Mouse (Mus musculus): ENCODE measurements around the gene Nr1h2.
A peak's percentile ranks its signal among the peaks of the same experiment; 100 is the strongest.

- TF ChIP-seq CTCF (conservative IDR thresholded peaks at IDR 0.05; ENCODE audit: insufficient read depth, insufficient read length, low read depth, low read length) (peak; percentile 87), POLR2A (IDR thresholded peaks at IDR 0.05; ENCODE audit: low read depth, low read length) (no peak)
Observed at GRCm38 (mm10) chr7:44560435-44561400, 7.0 kb upstream of the Nr1h2 start.

Data from kidney, adult 2 months (tissue).